8 mouse cellular contexts compared by ENCODE assay signal in the genomic region with DNA sequence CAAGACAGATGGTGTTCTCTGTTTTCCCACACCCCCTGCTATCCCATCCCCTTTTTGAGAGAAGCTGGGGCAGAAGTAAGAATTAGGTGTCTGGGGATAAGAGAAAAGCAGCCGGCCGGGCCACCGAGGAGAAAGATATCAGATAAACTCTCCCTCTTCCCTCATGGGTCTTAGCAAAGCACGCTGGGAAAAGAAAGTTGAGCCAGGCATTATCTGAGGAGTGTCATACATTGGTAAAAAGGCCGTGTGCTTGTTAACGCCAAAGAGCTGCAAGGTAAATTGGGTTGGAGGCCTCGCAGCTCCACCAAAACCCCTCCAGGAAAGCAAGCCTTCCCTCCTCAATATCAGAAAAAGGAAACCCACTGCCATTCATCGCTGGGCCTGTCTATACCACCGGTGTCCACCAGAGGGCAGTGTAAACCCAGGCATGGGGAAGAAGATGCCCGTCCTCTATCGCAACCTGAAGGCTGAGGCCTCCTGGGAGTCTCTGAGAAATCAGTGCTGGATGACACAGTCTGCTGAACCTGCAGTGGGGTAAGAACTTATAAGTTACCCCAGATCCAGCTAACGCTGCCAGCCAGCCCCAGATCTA. TPM values are rescaled to one million over a fixed set of nuclear protein-coding genes. Genes with fewer than 3 reads are reported as not detected.
DNase-seq lines count a peak whose midpoint lies in the region; ATAC-seq lines count a peak whose summit lies in the region.

No protein-coding gene starts in this region.

- no peak overlapping the region for H3K4me3 ChIP-seq in heart, embryonic 11.5 days (ENCODE audit: low read depth, low read length)
- H3K4me3 ChIP-seq in intestine, embryonic 16.5 days (ENCODE audit: low read length), result no peak overlapping the region
- no peak overlapping the region for H3K4me3 ChIP-seq in limb, embryonic 10.5 days
- no peak overlapping the region for H3K4me3 ChIP-seq in midbrain, embryonic 16.5 days (ENCODE audit: low read depth, low read length)

- H3K36me3 ChIP-seq in heart, embryonic 11.5 days (ENCODE audit: control insufficient read depth, insufficient read depth, low read length), result no peaks in the 10 kb centered on the region
- H3K36me3 ChIP-seq in intestine, embryonic 16.5 days (ENCODE audit: control insufficient read depth, insufficient read depth, low read length), result no peaks in the 10 kb centered on the region
- H3K36me3 ChIP-seq in limb, embryonic 10.5 days, result no peaks in the 10 kb centered on the region
- no peaks in the 10 kb centered on the region for H3K36me3 ChIP-seq in midbrain, embryonic 16.5 days (ENCODE audit: control insufficient read depth, insufficient read depth, low read length)

- H3K27me3 ChIP-seq in heart, embryonic 11.5 days (ENCODE audit: control insufficient read depth, insufficient read depth, low read length), result peaks cover 31% of the 10 kb centered on the region
- peaks cover 11% of the 10 kb centered on the region for H3K27me3 ChIP-seq in intestine, embryonic 16.5 days (replicated peaks; ENCODE audit: control insufficient read depth, insufficient read depth, low read length)
- peaks cover 49% of the 10 kb centered on the region for H3K27me3 ChIP-seq in limb, embryonic 10.5 days (ENCODE audit: low read depth, poor library complexity, severe bottlenecking)
- H3K27me3 ChIP-seq in midbrain, embryonic 16.5 days (ENCODE audit: control insufficient read depth, insufficient read depth, low read depth, low read length), result no peaks in the 10 kb centered on the region

- H3K27ac ChIP-seq in heart, embryonic 11.5 days (ENCODE audit: low read depth, low read length), result no peak overlapping the region
- H3K27ac ChIP-seq in intestine, embryonic 16.5 days (ENCODE audit: low read length), result no peak overlapping the region
- no peak overlapping the region for H3K27ac ChIP-seq in limb, embryonic 10.5 days
- no peak overlapping the region for H3K27ac ChIP-seq in midbrain, embryonic 16.5 days (ENCODE audit: low read length)

- H3K9ac ChIP-seq in heart, embryonic 11.5 days (ENCODE audit: low read depth, low read length), result no peak overlapping the region
- no peak overlapping the region for H3K9ac ChIP-seq in intestine, embryonic 16.5 days (ENCODE audit: low read depth, low read length)
- no peak overlapping the region for H3K9ac ChIP-seq in midbrain, embryonic 16.5 days (ENCODE audit: low read depth, low read length)

- H3K4me2 ChIP-seq in heart, embryonic 11.5 days, result no peak overlapping the region
- no peak overlapping the region for H3K4me2 ChIP-seq in intestine, embryonic 16.5 days (ENCODE audit: low read depth, low read length)
- no peak overlapping the region for H3K4me2 ChIP-seq in midbrain, embryonic 16.5 days (ENCODE audit: low read length)

- H3K9me3 ChIP-seq in heart, embryonic 11.5 days (replicated peaks; ENCODE audit: control insufficient read depth, low read length), result no peaks in the 10 kb centered on the region
- H3K9me3 ChIP-seq in intestine, embryonic 16.5 days (ENCODE audit: control insufficient read depth, low read length), result no peaks in the 10 kb centered on the region
- H3K9me3 ChIP-seq in limb, embryonic 10.5 days (replicated peaks), result no peaks in the 10 kb centered on the region
- no peaks in the 10 kb centered on the region; the same call in 1 of the 2 replicates for H3K9me3 ChIP-seq in midbrain, embryonic 16.5 days (replicated peaks; ENCODE audit: control insufficient read depth, low read length, poor library complexity, severe bottlenecking)

- peak; percentile 67 to 89 for DNase-seq in heart, adult 18-20 months
- peak; percentile 96 to 97 for DNase-seq in cerebellum, postnatal 14 days
- DNase-seq in gastrocnemius, adult 8-10 months (ENCODE audit: low spot score in 2 of 2), result peak; percentile 23 to 49
- DNase-seq in limb, embryonic 10.5 days (ENCODE audit: low spot score), result peak; percentile 93
- peak; percentile 61 to 71 for DNase-seq in spleen, postnatal 36 days (ENCODE audit: low spot score in 2 of 2)

- no peak for ATAC-seq in heart, embryonic 11.5 days (replicated peaks; ENCODE audit: insufficient number of reproducible peaks, low FRiP score, low TSS enrichment)
- ATAC-seq in intestine, embryonic 16.5 days, result 0 out of 2 replicates have a peak, but pooled peaks have one; percentile 42
- ATAC-seq in midbrain, embryonic 16.5 days, result 0 out of 2 replicates have a peak, but pooled peaks have one; percentile 15

- 6% methylated on average over 12 of the region's 12 CpGs for WGBS in heart, embryonic 11.5 days (ENCODE audit: insufficient replicate concordance)
- 13% methylated on average over 12 of the region's 12 CpGs for WGBS in intestine, embryonic 16.5 days
- WGBS in limb, embryonic 10.5 days, result 25% methylated on average over 12 of the region's 12 CpGs
- 19% methylated on average over 12 of the region's 12 CpGs for WGBS in midbrain, embryonic 16.5 days

- H3K4me1 ChIP-seq in heart, embryonic 11.5 days (ENCODE audit: control insufficient read depth, insufficient read depth, low read length), result peaks cover 8% of the 10 kb centered on the region; the same call in 1 of the 2 replicates
- peaks cover 7% of the 10 kb centered on the region for H3K4me1 ChIP-seq in intestine, embryonic 16.5 days (ENCODE audit: control insufficient read depth, insufficient read depth, low read length)
- H3K4me1 ChIP-seq in limb, embryonic 10.5 days, result peaks cover 11% of the 10 kb centered on the region
- H3K4me1 ChIP-seq in midbrain, embryonic 16.5 days (ENCODE audit: control insufficient read depth, insufficient read depth, low read length), result peaks cover 7% of the 10 kb centered on the region; the same call in 1 of the 2 replicates

RNA-seq across cellular contexts. Expression of gene Spats1, which starts 3.1 kb away (rescaled TPM):
- total RNA-seq in heart, adult 18-20 months (2021), result under 1 TPM in 1 of 2 experiments, not detected in 1; 0.33 TPM
- 0.86 and 1.2 TPM in 2 replicates for polyA plus RNA-seq in heart, embryonic 11.5 days (2014; fragmentation: Nextera tagmentation; extraction: Ambion mirVana)
- not detected for total RNA-seq in gastrocnemius, adult 8-10 months (2022)
- polyA plus RNA-seq in intestine, embryonic 16.5 days (2015; fragmentation: Nextera tagmentation; extraction: Ambion mirVana), result 0.23 and 0.27 TPM in 2 replicates
- polyA plus RNA-seq in limb, embryonic 10.5 days (2016; fragmentation: Nextera tagmentation; extraction: Ambion mirVana), result 0.33 and 1.1 TPM in 2 replicates
- 2.5 and 3.1 TPM in 2 replicates for polyA plus RNA-seq in midbrain, embryonic 16.5 days (2015; fragmentation: Nextera tagmentation; extraction: Ambion mirVana)

RNA-seq across cellular contexts. Expression of gene Aars2, which starts 28.3 kb away (rescaled TPM):
- total RNA-seq in heart, adult 18-20 months (2021), result 10 to 100 TPM; 17.7 to 19.7 TPM
- polyA plus RNA-seq in heart, embryonic 11.5 days (2014; fragmentation: Nextera tagmentation; extraction: Ambion mirVana), result 12.1 and 18.5 TPM in 2 replicates
- total RNA-seq in gastrocnemius, adult 8-10 months (2022), result 10 to 100 TPM; 13.6 to 15.4 (median 14.2) TPM
- polyA plus RNA-seq in intestine, embryonic 16.5 days (2015; fragmentation: Nextera tagmentation; extraction: Ambion mirVana), result 14.8 and 16.6 TPM in 2 replicates
- polyA plus RNA-seq in limb, embryonic 10.5 days (2016; fragmentation: Nextera tagmentation; extraction: Ambion mirVana), result 32.2 and 34.9 TPM in 2 replicates
- 17.6 and 18.2 TPM in 2 replicates for polyA plus RNA-seq in midbrain, embryonic 16.5 days (2015; fragmentation: Nextera tagmentation; extraction: Ambion mirVana)

RNA-seq across cellular contexts. Expression of gene Cdc5l, which starts 44.8 kb away (rescaled TPM):
- 10 to 100 TPM; 38.0 to 38.2 TPM for total RNA-seq in heart, adult 18-20 months (2021)
- polyA plus RNA-seq in heart, embryonic 11.5 days (2014; fragmentation: Nextera tagmentation; extraction: Ambion mirVana), result 57.5 and 59.4 TPM in 2 replicates
- 10 to 100 TPM; 31.4 to 38.9 (median 37.5) TPM for total RNA-seq in gastrocnemius, adult 8-10 months (2022)
- polyA plus RNA-seq in intestine, embryonic 16.5 days (2015; fragmentation: Nextera tagmentation; extraction: Ambion mirVana), result 45.8 and 51.8 TPM in 2 replicates
- polyA plus RNA-seq in limb, embryonic 10.5 days (2016; fragmentation: Nextera tagmentation; extraction: Ambion mirVana), result 68.3 and 68.9 TPM in 2 replicates
- 58.6 and 67.5 TPM in 2 replicates for polyA plus RNA-seq in midbrain, embryonic 16.5 days (2015; fragmentation: Nextera tagmentation; extraction: Ambion mirVana)

RNA-seq across cellular contexts. Expression of gene Tcte1, which starts 44.9 kb away (rescaled TPM):
- total RNA-seq in heart, adult 18-20 months (2021), result not detected
- 0.13 and 0.23 TPM in 2 replicates for polyA plus RNA-seq in heart, embryonic 11.5 days (2014; fragmentation: Nextera tagmentation; extraction: Ambion mirVana)
- total RNA-seq in gastrocnemius, adult 8-10 months (2022), result not detected
- 0.20 and 0.47 TPM in 2 replicates for polyA plus RNA-seq in intestine, embryonic 16.5 days (2015; fragmentation: Nextera tagmentation; extraction: Ambion mirVana)
- polyA plus RNA-seq in limb, embryonic 10.5 days (2016; fragmentation: Nextera tagmentation; extraction: Ambion mirVana), result 1.4 and 1.5 TPM in 2 replicates
- 4.3 and 5.0 TPM in 2 replicates for polyA plus RNA-seq in midbrain, embryonic 16.5 days (2015; fragmentation: Nextera tagmentation; extraction: Ambion mirVana)

Comparison
In these comparisons a context has a peak if more than half of its experiments do, and no peak if none do; other contexts are left out.
1. DNase-seq: peak in every context shown above with its lines; median percentile 96 in cerebellum, postnatal 14 days; 93 in limb, embryonic 10.5 days; 78 in heart, adult 18-20 months; 66 in spleen, postnatal 36 days; 36 in gastrocnemius, adult 8-10 months.